Mouse (Mus musculus): Measurements from ENCODE around the gene Mapk12. TPM values are rescaled to one million over a fixed set of nuclear protein-coding genes. Genes with fewer than 3 reads are reported as not detected.

Gene Mapk12
- polyA plus RNA-seq, 1 experiment = 14.6 TPM

DNA sequence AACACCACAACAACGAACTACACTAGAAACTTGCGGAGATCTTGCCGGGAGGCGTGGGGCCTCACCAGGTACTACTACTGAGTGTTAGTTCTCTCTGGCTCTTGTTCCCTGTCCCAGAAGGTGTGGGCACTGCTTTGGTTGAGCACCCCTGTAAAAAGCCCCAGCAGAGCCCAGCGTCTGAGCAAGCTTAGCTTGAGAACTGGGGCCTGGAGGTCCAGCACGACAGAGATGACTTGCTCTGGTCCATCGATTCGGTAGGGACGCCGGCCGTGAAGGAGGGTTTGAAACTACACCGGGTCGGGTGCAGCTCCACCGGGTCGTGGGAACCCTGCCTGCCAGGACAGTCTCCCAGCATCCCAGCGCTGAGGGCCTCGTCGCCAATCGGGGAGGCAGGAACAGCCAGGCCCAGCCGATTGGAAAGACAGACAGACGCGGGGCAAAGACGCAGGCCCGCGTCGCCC is 39.6 kb upstream of the Mapk12 start:
- Histone ChIP-seq H3K27ac (ENCODE audit: control insufficient read depth, insufficient read depth, low read depth, low read length, poor library complexity) (peak overlapping the region; percentile 30), H3K4me3 (replicated peaks; ENCODE audit: control insufficient read depth, low read depth, low read length) (peak overlapping the region; percentile 54), H3K4me1 (ENCODE audit: control insufficient read depth, insufficient read depth, low read length) (peaks cover 4% of the 10 kb centered on the region)
- 6% methylated on average over 26 of the region's 26 CpGs for WGBS
- TF ChIP-seq POLR2A (IDR thresholded peaks at IDR 0.05; ENCODE audit: borderline replicate concordance, control insufficient read depth, low read depth, low read length) = no peak
- TF ChIP-seq CTCF (IDR thresholded peaks at IDR 0.05; ENCODE audit: control insufficient read depth, insufficient read depth, low read length) = no peak

- Histone ChIP-seq H3K27ac (ENCODE audit: control insufficient read depth, insufficient read depth, low read depth, low read length, poor library complexity) (peak overlapping the region; percentile 43; the same call in 1 of the 2 replicates), H3K4me3 (replicated peaks; ENCODE audit: control insufficient read depth, low read depth, low read length) (peak overlapping the region; percentile 54), H3K4me1 (ENCODE audit: control insufficient read depth, insufficient read depth, low read length) (peaks cover 4% of the 10 kb centered on the region)
- no peak for TF ChIP-seq POLR2A (IDR thresholded peaks at IDR 0.05; ENCODE audit: borderline replicate concordance, control insufficient read depth, low read depth, low read length)
- no peak for TF ChIP-seq CTCF (IDR thresholded peaks at IDR 0.05; ENCODE audit: control insufficient read depth, insufficient read depth, low read length)
- 39% methylated on average over 6 of the region's 6 CpGs for WGBS
Observed at GRCm38 (mm10) chr15:89179630-89179964, 39.1 kb upstream of the Mapk12 start.

DNA sequence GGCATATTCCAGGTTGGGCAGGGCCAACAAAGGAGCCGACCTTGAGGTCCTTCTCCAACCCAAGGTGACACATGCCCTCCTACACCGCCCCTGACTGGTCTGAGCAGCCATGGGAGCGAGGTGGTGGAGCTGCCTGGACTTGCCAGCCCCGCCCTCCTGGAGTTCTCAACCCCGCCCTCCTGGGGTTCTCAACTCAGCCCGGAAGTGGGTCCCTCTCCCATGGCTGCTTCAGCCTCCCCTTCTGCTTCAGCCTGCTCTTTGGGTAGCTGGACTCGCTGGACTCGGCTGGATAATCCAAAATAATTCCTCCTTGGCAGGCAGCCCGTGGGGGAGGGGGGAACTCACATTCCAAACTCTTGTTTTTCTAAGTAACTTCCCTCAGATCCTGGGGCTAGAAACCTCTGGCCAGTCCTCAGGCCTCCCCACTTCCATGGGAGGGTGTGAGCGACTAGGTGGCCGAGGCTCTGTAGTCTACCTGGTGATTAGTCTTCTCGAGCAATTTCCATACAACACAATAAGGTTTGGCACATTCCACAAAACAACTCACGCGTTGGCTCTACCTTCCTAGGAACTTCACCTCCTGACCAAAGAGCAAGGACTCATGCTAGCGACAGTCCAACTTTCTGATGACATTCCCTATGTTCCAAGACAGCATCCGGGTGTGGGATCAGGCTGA is 38.6 kb upstream of the Mapk12 start:
- Histone ChIP-seq H3K4me1 (ENCODE audit: control insufficient read depth, insufficient read depth, low read length) (peaks cover 4% of the 10 kb centered on the region), H3K4me3 (replicated peaks; ENCODE audit: control insufficient read depth, low read depth, low read length) (peak overlapping the region; percentile 54), H3K27ac (ENCODE audit: control insufficient read depth, insufficient read depth, low read depth, low read length, poor library complexity) (peak overlapping the region; percentile 43)
- 30% methylated on average over 16 of the region's 16 CpGs for WGBS
- no peak for TF ChIP-seq CTCF (IDR thresholded peaks at IDR 0.05; ENCODE audit: control insufficient read depth, insufficient read depth, low read length)
- TF ChIP-seq POLR2A (IDR thresholded peaks at IDR 0.05; ENCODE audit: borderline replicate concordance, control insufficient read depth, low read depth, low read length) = no peak

GRCm38 (mm10) chr15:89178260-89178860 is 37.9 kb upstream of the Mapk12 start:
- H3K27ac ChIP-seq (ENCODE audit: control insufficient read depth, insufficient read depth, low read depth, low read length, poor library complexity) = peak overlapping the region; percentile 43; the same call in 1 of the 2 replicates
- H3K4me3 ChIP-seq (replicated peaks; ENCODE audit: control insufficient read depth, low read depth, low read length) = no peak overlapping the region
- no peak for TF ChIP-seq CTCF (IDR thresholded peaks at IDR 0.05; ENCODE audit: control insufficient read depth, insufficient read depth, low read length)
- WGBS = 76% methylated on average over 7 of the region's 7 CpGs
- peaks cover 4% of the 10 kb centered on the region for H3K4me1 ChIP-seq (ENCODE audit: control insufficient read depth, insufficient read depth, low read length)

DNA sequence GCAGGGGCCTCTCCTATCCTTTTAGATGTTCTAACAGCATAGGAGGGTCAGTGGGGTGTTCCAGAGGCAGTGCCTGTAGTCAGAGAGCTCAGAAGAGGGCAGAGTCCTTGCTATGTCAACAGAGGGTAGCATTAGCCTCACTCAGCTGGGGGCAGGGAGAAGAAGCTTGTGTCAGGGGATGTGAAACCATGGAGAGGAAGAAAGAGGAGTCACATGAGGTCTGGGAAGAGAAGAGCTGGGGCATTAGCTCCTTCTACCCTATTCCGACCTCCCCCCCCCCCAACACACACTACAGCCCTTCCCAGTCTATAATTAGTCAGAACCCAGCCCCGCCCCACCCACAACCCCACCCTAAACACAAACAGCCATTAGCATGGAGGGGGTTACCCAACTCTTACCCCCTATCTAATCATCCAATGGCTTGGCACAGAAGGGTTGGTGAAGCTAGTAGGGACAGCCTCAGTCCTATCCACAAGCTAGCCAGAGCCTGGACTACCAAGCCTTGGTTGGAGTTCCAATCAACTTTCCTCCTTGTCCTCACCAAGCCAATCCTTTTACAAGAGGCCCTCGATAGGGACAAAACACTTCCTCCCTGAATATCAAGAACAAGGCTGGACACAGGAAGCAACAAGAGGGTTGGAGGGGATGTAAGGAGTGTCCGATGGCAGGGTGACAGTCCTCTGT is 37.2 kb upstream of the Mapk12 start:
- TF ChIP-seq CTCF (IDR thresholded peaks at IDR 0.05; ENCODE audit: control insufficient read depth, insufficient read depth, low read length) = no peak
- TF ChIP-seq POLR2A (IDR thresholded peaks at IDR 0.05; ENCODE audit: borderline replicate concordance, control insufficient read depth, low read depth, low read length) = no peak

DNA sequence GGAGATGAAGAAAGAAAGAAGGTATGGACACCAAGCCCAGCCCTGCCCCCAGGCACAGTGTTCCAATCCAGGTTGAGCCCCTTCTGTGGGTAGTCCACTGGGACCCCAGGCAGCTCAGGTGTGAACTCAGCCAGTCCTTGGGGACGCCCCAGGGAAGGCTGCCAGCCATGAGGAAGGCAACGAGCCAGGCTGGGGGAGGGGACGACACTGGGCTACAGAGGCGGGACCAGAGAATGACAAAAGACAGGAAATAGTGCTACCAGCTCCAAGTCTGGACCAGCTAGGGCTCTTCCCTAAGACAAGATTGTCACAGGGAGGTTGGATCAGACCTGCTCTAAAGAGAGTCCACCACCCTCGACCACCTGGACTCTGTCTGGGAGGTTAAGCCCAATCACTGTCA is 36.6 kb upstream of the Mapk12 start:
- Histone ChIP-seq H3K27ac (ENCODE audit: control insufficient read depth, insufficient read depth, low read depth, low read length, poor library complexity) (peak overlapping the region; percentile 70), H3K4me1 (ENCODE audit: control insufficient read depth, insufficient read depth, low read length) (peaks cover 4% of the 10 kb centered on the region)

More for the DNA sequence above, 37.2 kb upstream of the Mapk12 start:
- peaks cover 4% of the 10 kb centered on the region for H3K4me1 ChIP-seq (ENCODE audit: control insufficient read depth, insufficient read depth, low read length)
- WGBS = 42% methylated on average over 4 of the region's 4 CpGs
- no peak overlapping the region for H3K4me3 ChIP-seq (replicated peaks; ENCODE audit: control insufficient read depth, low read depth, low read length)
- peak overlapping the region; percentile 70 for H3K27ac ChIP-seq (ENCODE audit: control insufficient read depth, insufficient read depth, low read depth, low read length, poor library complexity)

DNA sequence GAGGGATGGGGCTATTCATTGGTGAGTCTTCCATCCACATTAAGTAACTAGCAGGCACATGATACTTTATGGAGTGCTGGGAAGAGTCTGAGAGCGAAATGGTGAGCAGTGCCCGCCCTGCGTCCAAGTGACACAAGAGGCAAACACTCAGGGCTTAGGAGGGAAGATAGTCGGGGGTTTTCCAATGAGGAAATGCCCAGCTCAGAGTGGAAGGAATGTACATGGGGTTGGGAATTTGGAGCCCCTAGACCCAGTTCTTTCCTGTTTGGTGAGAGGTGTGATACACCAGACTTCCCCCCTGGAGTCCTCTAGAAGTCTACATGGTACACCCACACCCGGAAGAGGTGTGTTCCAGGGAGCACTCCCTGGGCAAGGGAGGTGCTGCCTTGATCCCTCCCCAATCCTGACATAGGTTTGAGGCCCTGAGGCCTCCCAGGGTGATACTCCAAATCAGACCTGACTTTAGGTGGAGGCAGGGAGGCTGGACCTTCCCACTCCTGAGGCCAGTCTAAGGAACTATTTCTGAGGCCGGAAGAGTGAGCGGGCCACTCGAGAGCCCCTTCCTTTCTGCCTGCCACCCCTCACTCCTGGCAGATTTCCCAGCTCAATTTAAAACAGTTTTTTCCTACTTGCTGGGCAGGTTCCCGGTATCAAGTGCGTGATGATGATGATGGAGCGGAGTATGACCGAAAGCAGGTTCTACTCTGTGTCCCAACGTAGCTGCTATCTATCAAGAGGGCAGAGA is 35.1 kb upstream of the Mapk12 start:
- H3K4me1 ChIP-seq (ENCODE audit: control insufficient read depth, insufficient read depth, low read length) = peaks cover 4% of the 10 kb centered on the region

More for the DNA sequence above, 36.6 kb upstream of the Mapk12 start:
- H3K4me3 ChIP-seq (replicated peaks; ENCODE audit: control insufficient read depth, low read depth, low read length) = no peak overlapping the region
- no peak for TF ChIP-seq CTCF (IDR thresholded peaks at IDR 0.05; ENCODE audit: control insufficient read depth, insufficient read depth, low read length)
- no peak for TF ChIP-seq POLR2A (IDR thresholded peaks at IDR 0.05; ENCODE audit: borderline replicate concordance, control insufficient read depth, low read depth, low read length)
- 1% methylated on average over 5 of the region's 5 CpGs for WGBS

DNA sequence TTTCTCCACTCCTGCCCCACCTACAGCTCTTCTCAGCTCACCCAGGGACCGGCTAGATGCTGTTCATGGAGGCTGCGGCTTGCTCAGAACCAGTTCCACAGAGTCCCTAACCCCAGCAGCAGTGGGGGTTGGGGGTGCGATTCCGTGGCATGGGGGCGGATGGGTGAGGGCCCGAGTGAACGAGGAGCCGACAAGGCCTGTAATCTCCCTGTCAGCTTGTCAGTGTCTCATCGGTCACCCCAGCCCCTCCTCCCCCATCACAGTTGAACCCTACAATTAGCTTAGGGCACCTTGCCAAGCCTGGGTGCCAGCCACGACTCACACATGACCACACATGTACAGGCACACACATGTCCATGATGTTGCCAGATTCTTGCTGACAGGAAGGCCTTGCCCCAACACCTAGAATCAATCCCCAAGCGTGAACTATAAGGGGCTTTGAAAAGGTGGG is 34.4 kb upstream of the Mapk12 start:
- Histone ChIP-seq H3K4me1 (ENCODE audit: control insufficient read depth, insufficient read depth, low read length) (peaks cover 4% of the 10 kb centered on the region), H3K27ac (ENCODE audit: control insufficient read depth, insufficient read depth, low read depth, low read length, poor library complexity) (no peak overlapping the region), H3K4me3 (replicated peaks; ENCODE audit: control insufficient read depth, low read depth, low read length) (no peak overlapping the region)
- TF ChIP-seq CTCF (IDR thresholded peaks at IDR 0.05; ENCODE audit: control insufficient read depth, insufficient read depth, low read length) (no peak), POLR2A (IDR thresholded peaks at IDR 0.05; ENCODE audit: borderline replicate concordance, control insufficient read depth, low read depth, low read length) (no peak)
- 78% methylated on average over 11 of the region's 11 CpGs for WGBS

More for the DNA sequence above, 35.1 kb upstream of the Mapk12 start:
- Histone ChIP-seq H3K4me3 (replicated peaks; ENCODE audit: control insufficient read depth, low read depth, low read length) (no peak overlapping the region), H3K27ac (ENCODE audit: control insufficient read depth, insufficient read depth, low read depth, low read length, poor library complexity) (no peak overlapping the region)
- 81% methylated on average over 13 of the region's 13 CpGs for WGBS
- TF ChIP-seq POLR2A (IDR thresholded peaks at IDR 0.05; ENCODE audit: borderline replicate concordance, control insufficient read depth, low read depth, low read length) (no peak), CTCF (IDR thresholded peaks at IDR 0.05; ENCODE audit: control insufficient read depth, insufficient read depth, low read length) (no peak)
